Mouse (Mus musculus) stomach, embryonic 16.5 days (tissue): ENCODE measurements around the gene Gpc6. TPM values are rescaled to one million over a fixed set of nuclear protein-coding genes. Genes with fewer than 3 reads are reported as not detected.

Source experiments
- ATAC-seq: fragments of 200-750 bp; cut with Nextera tagmentation; 2 replicates; pipeline ENCODE4 v1.8.0; 2017; ENCODE audit warnings: moderate number of reproducible peaks, moderate TSS enrichment; ENCODE audit not compliant: insufficient read depth, low FRiP score
- H3K27ac ChIP-seq: fragments of 300-500 bp; sonication (generic); 2 replicates; pipeline ENCODE4 v1.5.1; 2014; ENCODE audit warnings: low read length
- H3K27me3 ChIP-seq: fragments of 300-500 bp; sonication (generic); 2 replicates; pipeline ENCODE4 v1.6.1; 2014; ENCODE audit warnings: low read length, control low read depth, mixed read lengths; ENCODE audit not compliant: control insufficient read depth, insufficient read depth
- H3K36me3 ChIP-seq: fragments of 300-500 bp; sonication (generic); 2 replicates; pipeline ENCODE4 v1.6.1; 2014; ENCODE audit warnings: low read length; ENCODE audit not compliant: control insufficient read depth, insufficient read depth
- H3K4me1 ChIP-seq: fragments of 300-500 bp; sonication (generic); 2 replicates; pipeline ENCODE4 v1.6.1; 2014; ENCODE audit warnings: low read length, control low read depth, mixed read lengths; ENCODE audit not compliant: control insufficient read depth, insufficient read depth
- H3K4me2 ChIP-seq: fragments of 300-500 bp; sonication (generic); 2 replicates; pipeline ENCODE4 v1.6.1; 2014; ENCODE audit warnings: low read depth, low read length, mixed read lengths
- H3K4me3 ChIP-seq: fragments of 300-500 bp; sonication (generic); replicated peaks from 2 replicates; pipeline ENCODE4 v1.5.1; 2014; ENCODE audit warnings: mild to moderate bottlenecking, low read length
- H3K9ac ChIP-seq: fragments of 300-500 bp; sonication (generic); 2 replicates; pipeline ENCODE4 v1.6.1; 2014; ENCODE audit warnings: low read length
- H3K9me3 ChIP-seq: fragments of 300-500 bp; sonication (generic); replicated peaks from 2 replicates; pipeline ENCODE4 v1.6.1; 2016; ENCODE audit warnings: low read length, control low read depth; ENCODE audit not compliant: control insufficient read depth
- WGBS: fragments of 180-500 bp; shearing (Covaris S2); extraction: QIAGEN DNeasy Blood & Tissue Kit; methylation state at CpG from one replicate; pipeline ENCODE4 v1.1.7; 2014; 5-methylcytosine and 5-hydroxymethylcytosine counted together
- polyA plus RNA-seq: library from polyadenylated mRNA; unstranded; fragments of >200 nt; fragmentation: Nextera tagmentation; extraction: Ambion mirVana; gene quantifications from 2 replicates; pipeline ENCODE4 v1.2.1, GENCODE M21; 2015

Gpc6 gene
- polyA plus RNA-seq, 1 experiment from 2014 or later, result 46.7 TPM

DNA sequence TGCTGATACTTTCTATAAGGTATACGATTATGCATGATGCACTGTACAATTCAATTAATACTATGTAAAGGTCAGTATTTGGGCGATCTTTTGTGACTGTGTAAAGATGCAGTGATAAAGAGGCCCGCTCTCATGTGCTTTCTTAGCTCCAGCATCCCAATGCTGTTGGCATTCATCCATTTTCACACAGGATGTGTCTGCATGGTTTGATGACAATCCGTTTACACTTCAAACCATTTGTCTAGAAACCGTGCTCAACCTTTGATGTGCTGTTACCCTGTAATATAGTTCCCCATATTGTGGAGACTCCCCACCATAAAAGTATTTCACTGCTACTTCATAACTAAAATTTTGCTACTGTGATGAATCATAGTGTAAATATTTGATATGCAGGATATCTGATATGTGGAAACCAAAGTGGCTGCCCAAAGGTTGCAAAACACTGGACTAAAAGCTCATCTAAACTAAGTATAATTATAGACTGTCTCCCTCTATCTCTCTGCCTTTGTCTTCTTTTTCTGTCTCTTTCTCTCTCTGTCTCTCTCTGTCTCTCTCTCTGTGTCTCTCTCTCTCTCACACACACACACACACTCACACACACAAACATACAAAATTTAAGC is 97.2 kb downstream of the Gpc6 start:
- no peaks in the 10 kb centered on the region for H3K27me3 ChIP-seq
- H3K4me2 ChIP-seq, result no peak overlapping the region
- H3K9me3 ChIP-seq, result no peaks in the 10 kb centered on the region
- 56% methylated on average over 5 of the region's 5 CpGs for WGBS
- no peak for ATAC-seq
- no peak overlapping the region for H3K9ac ChIP-seq
- no peaks in the 10 kb centered on the region for H3K4me1 ChIP-seq
- H3K36me3 ChIP-seq, result no peaks in the 10 kb centered on the region
- H3K4me3 ChIP-seq, result no peak overlapping the region
- H3K27ac ChIP-seq, result no peak overlapping the region

DNA sequence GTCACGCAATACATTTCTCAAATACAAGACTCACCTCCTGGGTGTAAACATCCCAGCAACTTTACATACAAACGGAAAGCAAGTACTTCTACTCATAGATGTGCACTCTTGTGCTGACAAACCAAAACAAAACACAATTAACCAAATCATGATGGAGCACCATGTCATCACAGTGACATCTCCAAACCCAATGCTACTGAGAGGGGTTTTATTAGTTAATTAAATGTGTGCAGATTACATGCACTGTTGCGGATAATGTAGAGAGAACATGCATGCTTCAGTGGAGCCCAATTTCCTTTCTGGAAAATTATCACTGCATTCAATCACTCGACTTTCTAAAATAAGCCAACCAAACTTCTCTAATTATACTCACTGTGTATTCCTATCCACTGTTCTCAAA is 109.0 kb downstream of the Gpc6 start:
- no peaks in the 10 kb centered on the region for H3K36me3 ChIP-seq
- no peak overlapping the region for H3K4me2 ChIP-seq
- H3K4me1 ChIP-seq, result 0 out of 2 replicates have a peak, but pooled peaks cover 2% of the 10 kb centered on the region
- WGBS, result 82% methylated on average over 4 of the region's 4 CpGs
- H3K27me3 ChIP-seq, result no peaks in the 10 kb centered on the region
- no peak for ATAC-seq
- H3K9ac ChIP-seq, result no peak overlapping the region
- H3K4me3 ChIP-seq, result no peak overlapping the region
- H3K9me3 ChIP-seq, result no peaks in the 10 kb centered on the region
- H3K27ac ChIP-seq, result no peak overlapping the region

DNA sequence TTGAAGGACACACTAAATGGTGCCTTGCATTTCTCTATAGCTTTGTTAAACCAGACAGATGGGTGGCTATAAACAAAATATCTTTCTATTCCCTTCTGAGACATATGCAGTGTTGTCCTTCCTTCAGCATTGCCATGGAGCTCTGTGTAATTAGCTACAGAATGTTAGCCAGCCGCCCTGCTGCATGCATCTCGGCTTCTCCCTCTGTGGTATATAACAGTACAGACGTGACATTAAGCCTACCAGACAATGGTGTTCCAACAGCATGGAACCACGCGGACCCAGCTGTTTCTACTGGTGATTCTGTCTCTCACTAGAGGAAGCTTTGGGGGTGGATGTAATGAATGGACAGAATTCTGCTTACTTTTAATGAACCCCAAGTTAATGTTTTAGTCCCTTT is 115.9 kb downstream of the Gpc6 start:
- Histone ChIP-seq H3K9me3 (no peaks in the 10 kb centered on the region), H3K36me3 (no peaks in the 10 kb centered on the region), H3K27ac (no peak overlapping the region), H3K4me2 (no peak overlapping the region), H3K27me3 (no peaks in the 10 kb centered on the region), H3K4me3 (no peak overlapping the region), H3K4me1 (no peaks in the 10 kb centered on the region), H3K9ac (no peak overlapping the region)
- WGBS, result 78% methylated on average over 5 of the region's 5 CpGs
- ATAC-seq, result no peak

DNA sequence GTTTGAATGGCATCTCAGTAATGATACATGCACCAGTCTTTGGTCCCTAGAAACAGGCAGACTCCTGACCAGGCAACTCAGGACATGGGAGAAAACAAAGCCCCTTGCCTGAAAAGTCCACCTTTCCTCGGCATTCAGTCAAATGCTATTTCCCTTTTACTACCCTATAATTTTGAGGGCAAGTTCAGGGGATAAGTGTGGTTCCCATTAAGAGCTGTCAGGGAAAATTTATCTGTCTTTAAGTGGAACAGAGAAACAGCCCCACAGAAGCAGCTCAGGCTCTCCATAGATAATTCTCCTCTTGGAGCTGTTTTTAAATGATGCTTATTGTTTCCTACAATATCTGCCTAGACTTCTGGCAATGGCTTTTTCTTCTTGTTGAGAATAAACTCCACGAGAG is 123.8 kb downstream of the Gpc6 start:
- 41% methylated on average over 2 of the region's 2 CpGs for WGBS
- no peak for ATAC-seq

DNA sequence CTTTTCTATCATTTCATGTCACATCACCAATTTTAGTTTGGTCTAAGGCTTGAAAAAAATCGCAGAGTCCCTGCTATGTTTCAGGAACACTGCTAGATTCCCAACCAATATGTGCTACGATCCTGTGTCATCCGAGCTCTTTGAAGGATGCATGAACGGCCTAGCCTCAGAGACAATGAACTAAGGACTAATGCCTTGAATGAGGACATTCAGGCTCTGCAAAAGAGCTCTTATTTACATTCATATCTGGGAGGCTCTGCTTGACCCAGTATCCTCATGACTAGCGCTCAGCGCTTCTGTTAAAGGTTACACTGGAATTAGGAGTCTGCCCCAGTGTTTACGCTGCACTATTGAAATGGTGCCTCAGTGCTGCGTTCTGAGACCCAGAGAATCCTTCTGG is 125.8 kb downstream of the Gpc6 start:
- no peaks in the 10 kb centered on the region for H3K27me3 ChIP-seq
- 80% methylated on average over 8 of the region's 8 CpGs for WGBS

More for the DNA sequence above, 123.8 kb downstream of the Gpc6 start:
- Histone ChIP-seq H3K4me2 (no peak overlapping the region), H3K4me1 (no peaks in the 10 kb centered on the region), H3K27me3 (no peaks in the 10 kb centered on the region), H3K4me3 (no peak overlapping the region), H3K9ac (no peak overlapping the region), H3K27ac (no peak overlapping the region), H3K9me3 (no peaks in the 10 kb centered on the region), H3K36me3 (no peaks in the 10 kb centered on the region)

DNA sequence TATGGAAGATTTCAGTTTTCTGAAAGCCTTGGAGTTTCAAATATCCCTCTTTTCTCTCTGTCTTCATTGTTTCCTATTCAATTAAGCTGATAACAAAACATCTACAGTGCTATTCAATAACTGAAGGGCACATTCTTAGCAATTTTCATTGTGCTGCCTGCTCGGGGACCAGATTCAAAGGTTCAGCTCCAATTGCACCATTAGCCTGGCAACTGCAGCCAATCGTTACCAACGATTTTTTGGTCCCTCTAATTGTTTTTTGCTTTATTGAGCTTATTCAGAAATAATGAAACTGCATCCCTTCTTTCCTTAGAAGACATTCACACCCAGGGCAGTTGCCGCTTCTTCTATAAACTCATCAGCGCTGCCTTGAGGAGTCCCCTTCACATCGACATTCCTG is 128.2 kb downstream of the Gpc6 start:
- Histone ChIP-seq H3K27ac (no peak overlapping the region), H3K9ac (no peak overlapping the region), H3K27me3 (no peaks in the 10 kb centered on the region), H3K4me3 (no peak overlapping the region), H3K4me1 (no peaks in the 10 kb centered on the region), H3K4me2 (no peak overlapping the region), H3K36me3 (no peaks in the 10 kb centered on the region), H3K9me3 (no peaks in the 10 kb centered on the region)
- ATAC-seq, result no peak
- 81% methylated on average over 6 of the region's 6 CpGs for WGBS

More for the DNA sequence above, 125.8 kb downstream of the Gpc6 start:
- Histone ChIP-seq H3K9me3 (no peaks in the 10 kb centered on the region), H3K27ac (no peak overlapping the region), H3K4me2 (no peak overlapping the region), H3K4me3 (no peak overlapping the region), H3K4me1 (no peaks in the 10 kb centered on the region), H3K9ac (no peak overlapping the region), H3K36me3 (no peaks in the 10 kb centered on the region)
- ATAC-seq, result no peak

DNA sequence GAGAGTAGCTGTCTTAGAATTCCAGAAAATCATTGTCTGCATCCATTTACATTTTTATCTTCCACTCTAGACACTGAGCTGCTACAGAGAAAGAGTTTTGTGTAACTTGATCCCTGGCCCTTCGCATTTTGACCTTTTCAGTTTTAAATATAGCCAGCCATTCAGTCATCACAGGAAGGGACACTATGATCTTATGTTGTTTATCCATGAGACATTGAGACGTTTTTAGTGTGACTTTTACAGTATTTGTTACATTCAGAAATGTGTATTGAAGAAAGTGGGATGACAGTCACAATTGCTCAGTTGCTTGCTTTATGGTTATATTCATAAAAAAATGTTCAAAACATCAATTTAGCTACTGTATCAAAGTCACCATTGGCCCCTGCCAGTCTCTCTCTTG is 130.0 kb downstream of the Gpc6 start:
- no peaks in the 10 kb centered on the region for H3K4me1 ChIP-seq
- WGBS, result 39% methylated on average over 2 of the region's 2 CpGs
- no peaks in the 10 kb centered on the region for H3K27me3 ChIP-seq
- no peaks in the 10 kb centered on the region for H3K36me3 ChIP-seq
- H3K9me3 ChIP-seq, result no peaks in the 10 kb centered on the region
- H3K9ac ChIP-seq, result no peak overlapping the region
- no peak overlapping the region for H3K4me3 ChIP-seq
- H3K27ac ChIP-seq, result no peak overlapping the region
- no peak overlapping the region for H3K4me2 ChIP-seq
- ATAC-seq, result no peak

DNA sequence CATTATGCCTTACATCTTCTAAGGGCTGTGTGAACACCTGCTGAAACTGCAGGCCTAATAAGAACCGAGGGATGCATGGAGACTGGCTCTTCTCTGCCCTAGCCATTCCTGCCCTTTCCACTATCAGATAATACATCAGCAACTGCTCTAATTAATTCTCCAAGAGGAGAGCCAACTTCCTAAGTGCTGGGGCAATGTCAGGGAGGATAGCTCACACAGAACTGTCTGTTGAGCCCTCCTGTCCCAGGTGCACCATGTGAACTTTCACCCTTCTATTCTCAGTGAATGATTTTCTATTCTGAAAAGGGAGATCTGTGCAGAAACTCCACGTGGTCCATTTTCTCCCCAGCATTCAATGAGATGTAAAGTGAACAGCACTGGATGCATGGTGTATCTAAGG is 136.0 kb downstream of the Gpc6 start:
- H3K9me3 ChIP-seq, result no peaks in the 10 kb centered on the region
- H3K4me1 ChIP-seq, result no peaks in the 10 kb centered on the region
- WGBS, result 52% methylated on average over 2 of the region's 2 CpGs
- H3K36me3 ChIP-seq, result no peaks in the 10 kb centered on the region
- ATAC-seq, result no peak
- no peak overlapping the region for H3K9ac ChIP-seq
- H3K27ac ChIP-seq, result no peak overlapping the region
- no peak overlapping the region for H3K4me3 ChIP-seq
- no peak overlapping the region for H3K4me2 ChIP-seq
- H3K27me3 ChIP-seq, result no peaks in the 10 kb centered on the region

DNA sequence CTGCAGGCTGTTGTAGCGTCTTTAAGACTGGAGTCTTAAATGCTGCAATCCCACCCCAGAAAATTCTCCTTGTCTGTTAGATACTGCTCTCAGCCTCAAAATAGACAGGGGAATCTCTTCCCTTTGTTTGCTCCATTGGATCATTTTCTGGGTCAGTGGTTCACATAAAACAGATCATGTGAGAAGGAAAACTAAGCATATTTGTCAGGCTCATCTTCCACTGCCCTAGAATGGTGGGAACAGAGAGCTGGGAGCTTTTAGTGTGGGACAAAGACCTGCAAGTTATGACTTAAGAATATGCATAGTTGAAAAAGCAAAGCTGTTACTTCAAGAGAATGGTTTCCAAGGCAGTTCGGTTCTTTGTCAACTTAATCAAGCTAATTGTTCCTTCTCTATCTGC is 136.4 kb downstream of the Gpc6 start:
- no peak for ATAC-seq
- Histone ChIP-seq H3K9me3 (no peaks in the 10 kb centered on the region), H3K27me3 (no peaks in the 10 kb centered on the region), H3K27ac (no peak overlapping the region), H3K4me3 (no peak overlapping the region), H3K4me2 (no peak overlapping the region), H3K4me1 (no peaks in the 10 kb centered on the region), H3K9ac (no peak overlapping the region), H3K36me3 (no peaks in the 10 kb centered on the region)
- 90% methylated on average over 2 of the region's 2 CpGs for WGBS

DNA sequence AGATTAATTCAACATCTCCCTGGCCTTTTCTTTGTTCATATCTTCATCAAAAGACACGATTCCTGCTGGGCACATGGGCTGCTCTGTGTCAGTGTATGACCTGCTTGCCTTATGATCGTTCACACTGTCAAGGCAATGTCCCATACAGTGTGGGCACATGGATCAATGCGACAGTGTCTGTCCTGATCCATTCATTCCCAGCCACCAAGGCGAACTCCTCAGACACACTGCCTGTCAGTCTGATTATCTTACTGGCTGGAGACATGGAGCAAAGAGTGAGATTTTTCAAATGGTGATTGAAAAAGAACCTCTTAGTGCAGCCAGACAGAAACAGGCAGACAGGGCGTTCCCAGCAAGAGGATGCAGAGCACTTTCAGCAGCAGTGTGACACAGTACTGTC is 143.1 kb downstream of the Gpc6 start:
- no peaks in the 10 kb centered on the region for H3K36me3 ChIP-seq
- H3K27ac ChIP-seq, result no peak overlapping the region
- H3K9me3 ChIP-seq, result no peaks in the 10 kb centered on the region
- no peak overlapping the region for H3K4me3 ChIP-seq
- ATAC-seq, result no peak
- no peak overlapping the region for H3K4me2 ChIP-seq
- 80% methylated on average over 5 of the region's 5 CpGs for WGBS
- no peak overlapping the region for H3K9ac ChIP-seq
- no peaks in the 10 kb centered on the region for H3K4me1 ChIP-seq
- H3K27me3 ChIP-seq, result no peaks in the 10 kb centered on the region
